Mouse (Mus musculus): ENCODE results near the gene Arhgap19. TPM values are rescaled to one million over a fixed set of nuclear protein-coding genes. Genes with fewer than 3 reads are reported as not detected.

Gene Arhgap19
- total RNA-seq, 4 experiments from 2014 or later, result 4.5 to 8.6 (median 7.2) TPM

DNA sequence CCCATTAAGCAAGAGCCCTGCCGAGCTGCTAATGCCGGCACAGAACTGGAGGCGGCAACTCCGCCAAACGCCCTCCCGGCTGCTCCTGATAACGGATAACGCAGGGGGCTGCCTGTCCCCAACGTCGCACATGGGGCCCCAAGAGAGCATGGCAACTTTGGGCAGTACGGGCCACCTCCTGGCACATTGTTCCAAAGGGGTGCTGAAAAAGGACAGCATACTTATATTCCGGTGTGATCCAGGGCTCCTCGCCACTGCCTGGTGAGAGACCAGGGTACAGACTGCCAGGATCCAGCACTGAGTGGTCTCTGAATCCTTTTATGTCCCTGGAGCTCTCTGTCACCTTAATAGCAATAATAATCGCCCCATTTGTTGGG lies 63.4 kb downstream of the Arhgap19 start:
- DNase-seq, result no peak

DNA sequence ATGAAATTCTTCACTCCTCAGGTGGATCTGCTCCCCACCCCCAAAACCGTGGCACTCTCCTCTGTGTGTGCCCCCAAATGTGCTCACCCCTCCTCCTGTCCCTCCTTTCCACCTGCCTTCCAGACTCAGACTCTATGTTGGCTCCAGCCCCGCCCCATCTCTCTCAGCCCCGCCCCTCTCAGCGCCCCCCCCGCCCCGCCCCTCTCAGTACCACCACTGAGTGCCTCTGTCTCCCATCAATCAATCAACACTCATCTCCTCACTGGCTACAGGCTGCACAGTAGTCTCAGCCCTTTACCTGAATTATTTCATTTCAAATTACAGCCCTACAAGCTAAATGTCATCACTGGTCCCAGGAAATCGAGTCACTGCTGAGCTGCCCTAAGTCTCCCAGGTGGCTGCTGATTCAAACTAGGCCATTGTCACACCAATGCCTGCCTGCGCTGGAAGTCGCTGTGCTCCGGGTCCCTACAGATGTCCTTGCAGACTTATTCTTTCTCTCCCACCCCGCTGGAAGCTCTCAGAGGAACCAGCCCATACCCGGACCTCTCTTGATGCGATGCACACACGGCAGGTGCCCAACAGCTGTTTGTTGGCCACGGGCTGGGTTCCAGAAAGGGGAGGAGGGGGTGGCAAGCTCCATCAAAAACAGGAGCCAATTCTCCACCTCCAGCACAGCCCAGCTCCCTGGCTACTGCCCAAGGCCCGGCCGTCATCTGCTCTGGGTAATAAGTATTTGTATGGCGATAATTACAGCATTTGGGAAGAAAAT lies 64.0 kb downstream of the Arhgap19 start:
- DNase-seq, result no peak

DNA sequence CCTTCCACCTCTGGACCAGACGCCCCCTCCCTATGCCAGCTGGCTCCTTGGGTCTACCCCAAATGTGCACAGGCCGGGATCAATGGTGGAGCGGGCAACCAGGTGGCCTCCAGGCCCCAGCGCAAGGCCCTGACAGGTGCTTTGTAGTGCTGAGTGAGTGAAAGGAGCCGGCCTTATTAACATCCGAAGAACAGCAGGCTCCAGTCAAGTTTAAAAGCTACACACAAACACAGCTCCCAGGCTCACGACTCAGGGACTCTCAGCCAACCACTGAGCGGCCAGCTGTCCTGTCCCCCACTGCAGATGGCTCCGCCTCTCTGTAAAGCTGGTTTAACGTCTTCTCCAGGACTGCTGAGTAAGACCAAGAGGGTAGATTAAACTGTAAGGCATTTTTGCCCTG lies 67.2 kb downstream of the Arhgap19 start:
- DNase-seq, result no peak

DNA sequence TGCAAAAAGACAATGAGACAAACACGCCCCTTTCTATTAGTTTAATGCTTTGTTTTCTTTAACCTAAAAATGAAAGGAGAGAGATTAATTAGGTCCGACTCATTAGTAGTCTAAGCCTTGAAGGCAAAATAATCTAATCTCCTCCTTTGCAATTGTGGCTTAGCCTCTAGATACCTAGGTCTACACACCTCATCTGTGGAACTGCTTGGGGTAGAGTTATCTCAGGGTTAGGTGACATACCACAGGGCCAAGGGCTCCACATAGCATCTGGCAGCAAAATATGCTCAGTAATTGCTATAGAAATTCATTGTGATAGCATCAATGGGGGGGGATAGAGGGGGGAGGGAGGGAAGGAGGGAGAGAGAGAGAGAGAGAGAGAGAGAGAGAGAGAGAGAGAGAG lies 76.4 kb downstream of the Arhgap19 start:
- DNase-seq, result no peak

DNA sequence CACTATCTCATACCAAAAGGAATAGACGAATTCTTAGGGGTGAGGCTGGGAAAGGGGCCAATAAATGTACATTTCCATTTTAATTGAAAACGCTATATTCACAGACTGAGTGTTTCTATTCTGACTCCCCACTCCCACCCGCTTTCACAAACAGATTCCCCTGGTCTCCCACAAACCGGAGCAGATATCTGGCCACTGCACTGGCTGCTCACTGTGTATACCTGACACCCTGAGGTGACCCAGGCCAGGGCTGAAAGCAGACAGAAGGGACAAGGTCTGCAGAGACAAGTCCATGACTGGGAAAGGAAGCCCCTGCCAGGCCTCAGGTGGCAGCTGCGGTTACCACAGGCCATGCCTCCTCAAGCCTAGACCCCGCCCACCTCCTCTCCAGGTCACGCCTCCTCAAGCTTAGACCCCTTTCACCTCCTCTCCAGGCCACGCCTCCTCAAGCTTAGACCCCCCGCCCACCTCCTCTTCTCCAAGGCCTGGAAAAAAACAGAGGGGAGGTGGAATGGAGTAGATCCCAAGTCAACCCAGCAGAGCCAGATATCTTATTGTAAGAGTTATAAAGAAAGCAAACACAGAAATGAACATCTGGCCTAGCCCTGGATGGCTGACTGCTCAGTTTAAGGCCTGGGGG lies 76.9 kb downstream of the Arhgap19 start:
- no peak for DNase-seq

DNA sequence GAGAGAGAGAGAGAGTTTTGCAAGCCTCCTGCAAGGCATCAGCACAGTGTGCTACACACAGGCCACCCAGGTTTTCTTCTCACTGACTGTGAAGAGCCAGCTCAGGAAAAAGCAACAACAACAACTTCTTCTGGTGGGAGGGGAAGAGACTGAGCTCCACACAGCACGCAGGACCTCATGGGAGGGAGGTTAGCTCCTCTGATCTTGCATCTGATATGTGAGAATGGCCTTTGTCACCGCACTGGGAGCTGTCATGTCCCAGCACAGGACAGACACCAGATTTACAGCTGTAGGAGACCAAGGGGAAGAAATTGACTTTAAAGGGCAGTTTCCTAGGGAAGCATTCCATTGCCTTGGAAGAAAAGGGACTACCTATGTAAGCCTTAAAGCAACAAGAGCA lies 78.5 kb downstream of the Arhgap19 start:
- no peak for DNase-seq

GRCm38 (mm10) chr19:41719436-41719835 lies 82.4 kb downstream of the Arhgap19 start:
- DNase-seq, result no peak

Other genes with a start within 250 kb of the Arhgap19 start
- gene Gm340, start 219.7 kb downstream of the Arhgap19 start, total RNA-seq (2022), result 10 to 100 TPM; 13.0 to 18.5 (median 16.4) TPM
- gene Slit1, start 58.4 kb downstream of the Arhgap19 start, total RNA-seq (2022), result 10 to 100 TPM in 2 of 4 experiments, 1 to 10 TPM in 2; 5.7 to 32.3 (median 14.2) TPM
- gene Frat1, start 27.9 kb upstream of the Arhgap19 start, total RNA-seq (2022), result 1 to 10 TPM; 7.5 to 9.2 (median 8.8) TPM
- 1 to 10 TPM; 1.8 to 4.4 (median 3.8) TPM for gene Frat2, start 46.1 kb upstream of the Arhgap19 start, total RNA-seq (2022)
- gene Rrp12, start 94.1 kb upstream of the Arhgap19 start, total RNA-seq (2022), result 10 to 100 TPM; 15.8 to 17.9 (median 17.0) TPM
- 100 to 1,000 TPM; 650 to 931 (median 818) TPM for gene Pgam1, start 109.9 kb upstream of the Arhgap19 start, total RNA-seq (2022)
- 10 to 100 TPM; 26.6 to 34.0 (median 30.8) TPM for gene Exosc1, start 131.4 kb upstream of the Arhgap19 start, total RNA-seq (2022)
- 10 to 100 TPM; 29.5 to 40.7 (median 34.8) TPM for gene Zdhhc16, start 131.4 kb upstream of the Arhgap19 start, total RNA-seq (2022)
- gene Mms19, start 179.1 kb upstream of the Arhgap19 start, total RNA-seq (2022), result 10 to 100 TPM; 25.4 to 36.3 (median 29.7) TPM
- gene Ubtd1, start 179.7 kb upstream of the Arhgap19 start, total RNA-seq (2022), result 10 to 100 TPM; 17.2 to 23.2 (median 21.2) TPM
- 1 to 10 TPM in 1 of 4 experiments, under 1 TPM in 2, not detected in 1; 0.27 to 1.3 (median 0.42) TPM for gene Ankrd2, start 234.0 kb upstream of the Arhgap19 start, total RNA-seq (2022)
- gene Hoga1, start 243.6 kb upstream of the Arhgap19 start, total RNA-seq (2022), result 10 to 100 TPM in 2 of 4 experiments, 1 to 10 TPM in 2; 2.8 to 17.4 (median 9.1) TPM